Mouse (Mus musculus): ENCODE measurements around the gene St6galnac4.

GRCm38 (mm10) chr2:32617601-32618000 is 30.7 kb downstream of the St6galnac4 start:
- TF ChIP-seq CTCF (IDR thresholded peaks at IDR 0.05; ENCODE audit: low read depth, low read length) (peak; percentile 58), POLR2A (IDR thresholded peaks at IDR 0.05; ENCODE audit: extremely low read depth, insufficient read depth, low read length) (no peak)
